Mouse (Mus musculus) heart, postnatal 25 days (tissue): ENCODE data around the gene Sdad1. TPM values are rescaled to one million over a fixed set of nuclear protein-coding genes. Genes with fewer than 3 reads are reported as not detected.
"Not testable (repeated sequence)": the region's sequence is repeated elsewhere in the genome, so short reads cannot be mapped to it uniquely, and the experiment has no call there.

Source experiments
- DNase-seq: peaks from one replicate; pipeline ENCODE4 v3.0.0; 2022; ENCODE audit warnings: low spot score
- intact Hi-C: fragments of 180-260 bp; cut with DNase I; formaldehyde crosslinking; loops from one replicate; pipeline ENCODE4 v1.15.1; 2025
- total RNA-seq, 2 experiments: library from RNA; stranded (reverse); gene quantifications; 2 replicates each; pipeline ENCODE4 v1.2.3; 2021

The Sdad1 gene
- 10 to 100 TPM; 11.2 to 12.3 TPM for total RNA-seq

DNA sequence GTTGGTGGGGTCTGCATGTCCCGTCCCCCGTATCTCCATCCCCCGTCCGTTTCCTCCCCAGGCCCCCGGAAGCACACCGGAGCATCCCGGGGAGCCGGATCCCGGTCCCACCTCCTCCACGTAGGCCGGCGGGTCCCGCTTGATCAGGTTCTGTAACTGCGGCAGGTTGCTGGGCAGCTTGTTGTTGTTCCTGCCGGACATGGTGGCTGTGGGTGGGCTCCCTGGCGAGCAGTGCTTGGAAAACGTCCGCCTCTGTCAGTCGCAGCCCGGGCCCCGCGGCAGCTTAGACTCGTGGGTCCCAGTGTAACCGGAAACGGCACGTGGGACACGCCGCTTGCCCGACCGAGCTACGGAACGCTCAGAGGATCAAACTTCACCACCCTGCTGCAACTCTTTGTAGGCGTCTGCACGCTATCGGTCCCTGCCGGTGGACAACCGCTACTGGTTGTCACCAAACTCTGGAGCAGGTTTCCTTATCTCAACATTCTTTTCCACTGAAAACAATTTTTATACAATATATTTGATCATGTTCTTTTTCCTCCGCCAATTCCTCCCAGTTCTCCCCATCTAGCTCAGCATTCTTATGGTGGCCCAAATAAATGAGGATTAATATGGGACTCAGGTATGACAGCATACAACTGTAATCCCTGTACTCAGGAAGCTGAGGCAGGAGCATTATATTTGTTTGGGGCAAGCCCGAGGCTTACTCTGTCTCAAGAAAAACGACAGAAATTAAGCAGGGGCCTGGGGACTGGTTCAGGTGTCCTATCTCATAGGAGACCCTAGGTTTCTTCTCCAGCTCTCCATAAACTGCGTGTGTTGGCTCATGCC, at the start of gene Sdad1:
Gene Sdad1 (minus strand): TSS at position 799 of the 831 bp plus-strand sequence.
- intact Hi-C loops = loop anchor here (10.0 kb wide), 1 partner anchor 195 kb away; the partner anchor contains the start of gene Scarb2
- peak; percentile 84 for DNase-seq

DNA sequence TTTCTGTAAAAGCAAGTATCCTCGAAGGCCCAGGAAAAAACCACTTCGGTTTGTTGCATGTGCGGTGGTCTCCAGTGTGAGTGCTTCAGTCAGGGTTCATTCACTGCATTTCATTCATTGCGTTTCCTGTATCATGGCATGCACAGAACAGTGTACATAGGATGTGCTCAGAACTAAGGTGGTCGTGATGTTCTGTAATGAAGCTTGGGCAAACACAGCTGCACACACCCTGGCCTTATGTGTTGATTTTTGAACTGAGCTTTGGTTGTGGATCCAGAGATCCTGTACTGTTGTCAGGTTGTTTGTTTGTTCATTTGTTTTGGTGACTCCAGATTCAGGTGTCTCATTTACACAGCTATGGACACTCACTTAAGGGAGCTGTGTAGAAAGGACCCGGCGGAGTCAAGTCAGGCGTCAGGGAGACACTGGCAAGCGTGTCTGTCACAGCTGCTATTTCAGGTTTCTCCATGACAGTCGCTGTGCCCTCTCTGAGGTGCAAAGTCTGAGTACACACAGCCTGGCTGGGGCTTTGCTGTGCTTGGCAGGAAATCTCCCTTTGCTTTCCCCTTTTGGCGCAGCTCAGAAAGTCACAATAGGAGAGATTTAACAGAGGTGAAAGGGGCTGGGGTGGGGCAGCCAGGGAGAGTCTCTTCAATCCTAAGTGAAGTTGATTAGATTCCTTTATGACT, 48.6 kb upstream of the Sdad1 start:
- intact Hi-C loops = no loop called here
- no peak for DNase-seq

DNA sequence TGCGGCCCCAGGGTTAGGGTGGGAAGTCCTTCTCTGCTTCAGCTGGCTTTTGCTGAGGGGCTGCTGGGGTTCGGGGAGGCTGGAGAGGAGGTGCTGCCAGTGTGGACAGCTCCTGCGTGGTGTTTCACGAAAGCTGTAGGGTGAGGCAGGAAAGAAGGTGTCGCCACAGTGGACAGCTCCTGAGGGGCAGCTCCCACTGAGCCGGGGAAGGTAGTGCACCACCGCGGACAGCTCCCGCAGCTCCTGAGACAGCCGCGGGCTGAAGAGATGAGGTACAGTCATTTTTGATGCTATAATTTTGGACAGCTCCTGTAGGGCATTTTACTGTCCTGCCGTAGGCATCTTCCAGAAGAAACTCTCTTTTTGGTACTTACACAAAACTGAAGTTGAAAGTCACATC, 47.8 kb upstream of the Sdad1 start:
- DNase-seq = no peak
- intact Hi-C loops = no loop called here

DNA sequence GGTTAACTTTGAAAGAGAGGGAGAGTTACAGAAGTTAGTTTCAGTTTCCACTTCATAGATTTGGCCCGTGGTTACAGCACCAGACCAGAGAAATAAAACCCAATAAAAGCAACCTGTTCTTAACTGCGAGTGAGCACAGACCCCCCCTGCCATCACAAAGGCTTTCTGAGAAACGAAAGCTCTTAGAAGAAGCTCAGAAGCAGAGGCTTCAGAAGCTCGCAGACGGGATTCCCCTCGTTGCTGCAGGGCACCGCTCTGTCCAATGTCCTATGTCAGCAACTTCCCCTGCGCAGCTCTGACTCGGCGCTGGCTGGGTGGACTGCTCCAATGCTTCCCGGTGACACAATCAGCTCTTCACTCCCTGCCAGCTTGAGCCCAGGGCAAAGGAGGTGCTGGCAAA, 43.2 kb upstream of the Sdad1 start:
- DNase-seq = peak; percentile 32
- intact Hi-C loops = no loop called here

DNA sequence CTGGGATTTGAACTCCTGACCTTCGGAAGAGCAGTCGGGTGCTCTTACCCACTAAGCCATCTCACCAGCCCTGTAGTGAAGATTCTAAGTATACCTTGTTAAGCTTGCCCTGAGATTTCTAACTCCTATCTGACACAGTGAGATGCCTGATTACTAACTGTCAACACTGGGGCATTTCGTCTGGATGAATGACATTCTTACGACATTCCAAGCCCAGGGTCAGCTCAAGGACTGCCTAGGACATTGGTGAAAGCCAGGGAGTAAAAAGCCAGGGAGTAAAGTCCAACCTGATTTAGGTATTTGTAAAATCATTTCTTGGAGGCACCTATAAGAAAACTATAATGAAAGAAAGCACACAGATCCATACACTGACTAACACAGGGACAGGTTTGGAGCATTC, 42.4 kb upstream of the Sdad1 start:
- intact Hi-C loops, DNase-seq: not testable (repeated sequence)

DNA sequence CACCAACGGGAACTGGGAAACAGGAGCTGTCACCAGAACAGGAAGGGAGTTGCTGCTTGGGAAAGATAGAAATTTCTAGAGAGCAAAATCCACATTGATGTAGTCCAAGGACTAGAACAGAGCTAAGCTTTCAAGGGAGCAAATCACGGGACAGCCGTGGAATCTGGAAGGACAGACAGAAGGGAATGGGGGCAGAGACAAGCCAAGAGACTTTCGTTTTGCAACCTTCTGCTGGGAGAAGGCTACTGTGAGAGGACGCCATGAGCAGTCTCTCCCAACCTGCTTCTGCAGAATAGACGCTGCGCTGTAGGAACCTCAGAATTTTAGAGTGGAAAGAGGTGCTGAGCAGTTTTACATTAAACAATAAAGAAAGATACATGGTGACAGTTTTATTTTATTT, 39.5 kb upstream of the Sdad1 start:
- intact Hi-C loops = no loop called here
- DNase-seq = no peak

DNA sequence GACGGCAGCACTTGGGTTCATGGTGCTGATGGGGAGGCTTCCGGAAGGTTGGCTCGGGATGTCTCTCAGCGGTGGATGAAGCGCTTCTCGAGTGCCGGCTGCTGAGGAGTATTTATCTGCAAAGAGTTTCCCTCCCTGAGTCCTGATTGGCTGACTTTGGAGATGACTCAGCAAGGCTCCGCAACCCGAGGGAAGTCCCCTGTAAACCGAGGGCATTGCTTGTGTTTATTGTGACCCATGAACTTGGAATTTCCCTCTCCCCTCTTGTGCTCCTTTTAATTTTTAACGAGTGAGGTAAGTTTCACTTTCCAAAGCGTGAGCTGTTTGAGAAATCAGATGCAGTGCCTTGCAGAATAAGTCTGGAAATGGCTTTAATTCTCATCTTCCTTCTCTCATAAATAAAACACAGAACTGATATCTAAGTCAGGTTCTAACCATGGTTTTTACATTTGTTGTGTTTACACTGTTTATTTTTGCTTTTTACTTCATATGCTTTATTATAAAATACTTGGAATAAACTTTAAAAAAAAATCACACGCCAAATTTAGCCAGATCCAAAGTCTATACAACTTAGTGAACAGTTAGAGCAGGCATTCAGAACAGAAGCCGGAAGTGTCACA, 38.6 kb upstream of the Sdad1 start, which contains the start of gene Cxcl10:
Gene Cxcl10 (minus strand): TSS at position 96 of the 620 bp plus-strand sequence.
- intact Hi-C loops = no loop called here
- DNase-seq = no peak

DNA sequence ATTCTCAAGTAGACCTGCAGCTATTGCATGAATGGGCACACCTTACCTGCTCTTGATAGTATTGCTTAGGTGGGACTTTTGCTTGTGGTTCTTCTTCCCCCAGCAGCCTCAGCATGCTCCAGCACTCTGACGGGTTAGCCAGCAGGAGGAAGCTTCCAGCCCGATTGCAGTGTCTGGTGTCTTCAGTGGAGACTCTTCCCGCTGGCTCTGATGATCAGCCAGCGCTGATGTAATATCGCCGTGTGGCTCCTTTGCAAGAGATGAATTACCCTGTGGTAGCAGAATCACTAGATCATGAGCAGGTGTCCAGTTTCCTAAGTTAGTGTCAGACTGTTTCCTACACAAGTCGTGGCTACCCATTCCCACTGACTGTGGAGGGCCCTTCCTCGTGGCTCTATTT, 34.7 kb upstream of the Sdad1 start:
- intact Hi-C loops = no loop called here
- DNase-seq = no peak

DNA sequence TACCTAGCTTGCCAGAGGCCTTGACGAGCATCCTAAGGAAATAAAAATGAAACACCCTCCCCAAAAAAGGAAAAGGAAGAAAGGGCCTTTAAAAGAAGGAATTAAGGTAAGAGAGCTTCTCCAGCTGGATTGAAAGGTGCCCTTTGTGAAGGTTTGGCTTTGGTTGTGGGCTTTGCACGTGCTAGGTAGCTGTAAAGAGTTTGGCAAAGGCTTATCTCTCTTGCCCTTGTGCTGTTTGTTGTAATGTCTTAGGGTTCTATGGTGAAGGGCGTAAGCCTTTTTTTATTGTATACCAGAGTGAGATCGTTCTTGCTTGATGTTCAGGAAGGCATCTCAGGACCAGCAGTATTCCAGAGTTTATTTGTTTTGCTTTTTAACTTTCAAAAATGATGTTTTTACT, 30.3 kb upstream of the Sdad1 start:
- DNase-seq = no peak
- intact Hi-C loops = no loop called here

DNA sequence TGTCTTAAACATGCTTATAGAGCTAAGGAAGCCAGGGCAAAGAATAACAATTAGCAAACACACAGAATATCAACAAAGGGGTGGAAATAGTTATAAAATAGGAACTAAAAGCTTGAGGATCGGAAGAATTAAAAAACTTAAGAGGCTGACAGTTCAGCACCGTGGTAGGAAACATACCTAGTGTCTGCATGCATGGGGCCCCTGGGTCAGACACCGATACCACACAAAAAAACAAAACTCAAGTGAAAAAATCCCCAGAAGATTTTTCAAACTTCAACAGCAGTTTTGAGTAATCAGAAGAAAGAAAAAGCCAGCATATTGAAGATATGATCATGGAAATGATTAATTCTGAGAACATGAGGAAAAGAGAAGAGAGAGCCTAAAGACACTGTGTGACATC, 26.5 kb upstream of the Sdad1 start:
- intact Hi-C loops = no loop called here
- no peak for DNase-seq

DNA sequence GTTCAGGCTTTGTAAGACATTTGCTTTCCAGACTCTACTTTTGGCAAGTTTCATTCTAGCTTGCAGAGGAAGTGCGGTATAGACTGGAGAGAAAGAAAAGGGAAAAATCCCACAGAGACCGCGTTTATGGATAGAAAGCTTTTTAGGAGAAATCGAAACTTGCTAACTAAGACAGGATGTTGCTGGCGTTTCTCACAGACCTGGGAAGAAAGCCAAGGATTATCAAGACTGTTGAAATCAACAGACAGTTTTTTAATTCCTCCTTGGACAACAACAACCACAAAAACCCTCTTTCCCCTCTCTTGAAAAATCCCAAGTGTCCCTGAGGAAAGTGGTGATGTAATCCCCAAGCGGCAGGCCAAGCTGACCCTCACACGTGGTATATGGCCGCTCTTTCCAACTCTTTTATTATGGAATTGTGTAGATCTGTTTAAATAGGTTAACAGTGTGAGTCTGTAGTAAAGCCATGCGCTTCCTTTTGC, 22.1 kb upstream of the Sdad1 start:
- DNase-seq = peak; percentile 35
- intact Hi-C loops = no loop called here

DNA sequence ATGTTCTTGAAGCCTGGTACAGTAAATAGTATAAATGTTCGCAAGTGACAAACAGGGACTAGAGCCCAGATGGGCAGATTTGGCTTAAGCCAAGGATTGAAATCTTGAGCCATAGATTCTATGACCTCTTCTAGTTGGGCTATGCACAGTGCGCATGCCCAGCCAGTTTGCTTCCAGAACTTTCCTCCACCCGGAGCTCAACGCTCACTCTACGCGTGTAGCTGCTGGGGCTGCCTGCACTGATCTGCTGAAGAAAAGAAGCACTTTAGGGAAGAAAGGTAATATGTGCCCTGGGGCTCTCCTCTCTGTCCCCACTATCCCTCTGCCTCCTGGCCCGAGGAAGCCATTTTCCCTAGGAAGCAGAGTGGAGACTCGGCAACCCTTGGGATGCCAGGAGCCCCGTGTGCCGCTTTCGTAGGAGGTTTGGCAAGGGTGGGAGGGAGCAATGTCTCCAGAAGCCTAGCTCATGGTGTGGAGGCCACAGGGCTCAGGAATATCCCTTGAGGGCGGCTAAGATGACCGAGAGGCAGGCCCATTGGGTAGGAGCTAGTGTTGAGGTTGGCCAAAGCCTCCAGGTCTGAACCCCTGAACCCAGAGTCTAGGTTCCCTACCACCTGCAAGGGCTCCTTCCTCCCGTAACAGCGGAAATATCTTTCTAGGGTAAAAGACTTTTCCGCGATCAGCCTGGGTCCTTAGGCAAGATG, 21.5 kb upstream of the Sdad1 start, which contains the start of gene Art3:
Gene Art3 (plus strand): TSS at position 193 of the 704 bp plus-strand sequence.
- intact Hi-C loops = no loop called here
- DNase-seq = no peak

DNA sequence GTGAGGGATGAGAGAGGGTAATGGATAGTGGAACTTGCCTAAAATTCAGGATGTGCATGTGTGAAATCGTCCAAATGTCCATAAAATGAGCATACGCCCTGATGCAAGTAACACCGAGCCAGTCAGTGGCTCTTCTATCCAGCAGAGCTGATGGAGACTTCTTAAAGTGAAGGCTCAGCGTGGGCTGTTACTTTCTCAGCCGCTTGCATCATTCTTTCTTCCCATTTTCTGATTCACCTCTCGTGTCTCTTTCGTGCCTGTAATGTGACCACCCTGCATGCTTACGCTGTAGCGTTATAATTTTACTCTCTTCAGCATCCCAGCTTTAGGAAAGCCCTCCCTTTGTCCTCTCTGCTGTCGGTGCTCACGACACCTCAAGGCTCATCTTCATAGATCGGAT, 20.8 kb upstream of the Sdad1 start:
- DNase-seq = no peak
- intact Hi-C loops = no loop called here

DNA sequence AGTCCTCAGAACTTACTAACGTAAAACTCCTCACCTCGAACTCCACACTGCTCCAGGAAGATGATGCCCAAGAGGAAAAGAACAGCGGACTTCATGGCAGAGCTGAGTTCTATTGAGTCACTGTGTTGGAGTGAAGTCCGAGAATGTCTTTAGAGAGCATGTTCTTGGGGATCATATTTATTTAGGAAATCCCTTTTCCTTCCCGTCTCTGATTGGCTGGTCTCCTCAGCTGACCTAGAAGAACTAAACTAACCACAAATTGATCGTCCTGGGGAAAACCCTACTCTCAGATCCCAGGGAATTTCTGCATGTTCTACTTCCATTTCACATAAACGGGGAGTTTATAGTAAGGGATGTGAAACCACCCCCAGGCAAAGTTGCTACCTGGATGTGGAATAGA, 17.6 kb upstream of the Sdad1 start, which contains the start of gene Cxcl9:
Gene Cxcl9 (minus strand): TSS at position 151 of the 400 bp plus-strand sequence.
- no peak for DNase-seq
- intact Hi-C loops = no loop called here

DNA sequence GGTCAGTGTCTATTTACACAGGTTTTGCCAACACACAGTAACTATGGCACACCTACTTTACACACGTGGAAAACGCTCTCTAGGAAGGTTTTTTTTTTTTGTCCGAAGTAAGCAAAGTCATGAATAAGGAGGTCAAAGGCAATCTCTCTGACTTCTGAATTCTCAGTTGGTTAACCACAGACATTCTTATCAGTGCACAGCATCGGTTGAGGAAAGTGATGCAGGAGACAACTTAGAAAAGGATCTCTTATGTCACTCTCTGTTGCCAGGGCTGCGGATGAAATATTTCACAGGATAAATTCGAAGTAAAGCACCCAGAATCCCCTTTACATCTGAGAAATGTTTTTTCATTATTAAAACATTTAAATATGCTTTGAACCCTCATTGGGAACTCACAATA, 17.1 kb upstream of the Sdad1 start:
- intact Hi-C loops = no loop called here
- DNase-seq = no peak

DNA sequence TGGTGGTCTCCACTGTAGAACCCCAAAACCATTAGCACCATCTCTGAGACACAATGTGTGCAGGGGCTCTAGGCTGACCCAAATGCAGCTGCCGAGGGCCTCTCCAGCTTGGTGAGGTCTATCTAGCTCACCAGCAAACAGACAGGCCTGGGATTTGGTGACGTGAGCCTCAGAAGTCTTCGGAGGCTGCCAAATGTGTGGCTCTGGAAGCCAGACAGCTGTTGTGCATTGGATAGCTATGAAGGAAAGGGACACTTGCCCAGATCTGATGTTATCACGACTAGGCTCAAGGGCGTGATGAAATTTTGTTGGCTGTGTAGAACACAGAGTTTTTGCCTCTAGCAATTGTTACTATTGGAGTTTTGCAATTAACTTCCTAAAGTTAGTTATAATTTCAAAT, 13.0 kb upstream of the Sdad1 start:
- intact Hi-C loops = no loop called here
- peak; percentile 67 for DNase-seq

DNA sequence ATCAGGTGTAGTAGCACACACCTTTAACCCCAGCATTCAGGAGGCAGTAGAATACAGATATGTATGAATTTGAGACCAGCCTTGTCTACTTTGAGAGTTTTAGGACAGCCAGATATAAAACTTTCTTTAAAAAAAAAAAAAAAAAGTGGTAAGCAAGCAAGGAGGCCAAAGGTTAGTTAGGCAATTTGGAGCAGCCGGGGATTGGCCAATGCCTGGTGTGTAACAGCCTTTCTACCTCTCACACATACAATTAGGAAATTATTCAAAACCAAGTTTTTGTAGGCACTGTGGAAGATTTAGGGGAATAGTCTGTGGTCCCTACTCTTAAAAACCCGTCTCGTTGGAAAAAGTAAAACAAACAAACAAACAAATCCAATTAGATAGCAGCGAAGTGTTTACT, 12.3 kb upstream of the Sdad1 start:
- intact Hi-C loops = no loop called here
- DNase-seq = no peak

DNA sequence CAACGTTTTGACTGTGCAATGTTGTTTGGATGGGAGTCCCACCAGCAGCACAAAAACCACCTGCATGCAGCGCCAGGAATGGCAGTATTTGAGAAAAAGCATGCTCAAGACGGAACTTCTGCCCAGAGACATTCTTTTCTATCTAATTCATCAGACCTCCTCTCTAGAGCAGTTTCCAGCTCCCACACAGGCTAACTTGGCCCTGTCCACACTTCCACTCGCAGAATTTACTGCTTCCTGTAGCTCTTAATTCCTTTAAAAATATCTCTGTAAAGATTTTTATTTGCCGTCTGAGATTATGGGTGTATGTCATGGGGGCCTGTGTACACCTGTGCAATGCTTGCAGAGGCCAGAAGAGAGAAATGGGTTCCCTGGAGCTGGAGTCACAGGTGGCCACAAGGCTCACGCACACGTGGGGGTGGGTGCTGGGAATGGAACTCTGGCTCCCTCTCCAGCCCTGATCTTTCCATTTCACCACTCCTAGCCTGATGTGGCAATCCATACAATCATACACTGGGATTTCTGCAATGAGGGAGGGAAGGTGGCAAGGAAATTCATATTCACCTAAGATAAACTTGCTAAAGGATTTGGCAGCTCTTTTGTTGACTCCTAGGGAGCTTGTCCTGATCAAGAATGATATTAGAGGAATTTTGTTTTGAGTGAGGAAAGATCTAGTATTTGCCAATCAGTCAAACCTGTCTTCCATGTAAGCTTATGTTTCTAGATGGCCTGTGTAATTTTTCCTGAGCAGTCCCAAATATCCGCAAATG, 11.5 kb upstream of the Sdad1 start:
- intact Hi-C loops = no loop called here
- DNase-seq = no peak

DNA sequence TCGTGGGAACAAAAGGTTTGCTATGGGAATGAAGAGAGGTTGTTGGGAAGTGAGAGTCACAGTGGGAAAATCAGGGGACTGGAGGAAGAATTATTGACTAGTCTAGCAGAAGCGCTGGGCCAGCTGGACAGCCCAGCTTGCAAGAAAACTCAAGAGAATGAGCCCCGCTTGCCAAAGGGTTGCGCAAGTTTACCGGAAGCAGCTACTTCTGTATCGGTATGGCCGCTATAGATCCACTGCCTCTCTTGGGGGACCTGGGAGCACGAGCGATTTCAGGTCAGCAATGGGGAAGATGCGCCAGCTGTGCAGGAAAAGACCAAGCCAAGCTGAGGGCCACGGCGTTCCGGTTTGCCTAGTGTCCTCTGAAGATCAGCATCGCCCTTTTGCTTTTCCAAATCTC, 8.3 kb upstream of the Sdad1 start:
- intact Hi-C loops = loop anchor here (10.0 kb wide), 1 partner anchor 186 kb away; the partner anchor contains the start of gene Scarb2
- DNase-seq = no peak
